Mouse (Mus musculus) CH12.LX (cell line): Measurements from ENCODE around the gene Scrn1. TPM values are rescaled to one million over a fixed set of nuclear protein-coding genes. Genes with fewer than 3 reads are reported as not detected.

Experiments
- DNase-seq: peaks from one replicate; pipeline ENCODE4 v3.0.0-alpha.2; 2013; ENCODE audit errors: extremely low read depth
- H3K27ac ChIP-seq: 2 replicates; pipeline ENCODE4 v1.5.1; 2012; ENCODE audit warnings: low read depth, mild to moderate bottlenecking, control low read depth, moderate library complexity; ENCODE audit not compliant: insufficient read depth
- H3K27me3 ChIP-seq: replicated peaks from 2 replicates; pipeline ENCODE3; 2012; ENCODE audit warnings: inconsistent platforms
- H3K36me3 ChIP-seq, 2 experiments: replicated peaks in 1 of 2; 2 replicates each; pipeline versions ENCODE3 to v1.6.1; 2012; ENCODE audit warnings: inconsistent platforms in 1 of 2, low read length in 1 of 2, mild to moderate bottlenecking in 1 of 2, mixed read lengths in 1 of 2, moderate library complexity in 1 of 2; ENCODE audit not compliant: control insufficient read depth in 1 of 2, insufficient read depth in 1 of 2
- H3K4me1 ChIP-seq, 2 experiments: 2 replicates each; pipeline ENCODE4 v1.6.1; 2012; ENCODE audit warnings: inconsistent platforms in 1 of 2, moderate library complexity in 1 of 2; ENCODE audit not compliant: insufficient read depth in 2 of 2, control insufficient read depth in 1 of 2
- H3K4me2 ChIP-seq: 2 replicates; pipeline ENCODE4 v1.6.1; 2012; ENCODE audit warnings: low read depth, mild to moderate bottlenecking, control low read depth; ENCODE audit not compliant: poor library complexity, insufficient read depth, severe bottlenecking
- H3K4me3 ChIP-seq, 3 experiments: fragments of 150-350 bp in 1 of 3; sonication (generic) in 1 of 3; replicated peaks in 1 of 3; 2 replicates each; pipeline versions ENCODE3 to v1.5.1; 2011 to 2012; ENCODE audit warnings: low read depth in 2 of 3, low read length in 2 of 3, mild to moderate bottlenecking in 2 of 3, moderate library complexity in 2 of 3, control low read depth in 1 of 3, improper control_type of control experiment in 1 of 3, inconsistent platforms in 1 of 3, mixed read lengths in 1 of 3; ENCODE audit not compliant: poor library complexity in 1 of 3
- H3K79me2 ChIP-seq: replicated peaks from 2 replicates; pipeline ENCODE4 v1.6.1; 2012; ENCODE audit warnings: mild to moderate bottlenecking, moderate library complexity; ENCODE audit not compliant: control insufficient read depth, poor library complexity, insufficient read depth, severe bottlenecking; ENCODE audit errors: extremely low read depth
- H3K9ac ChIP-seq: 2 replicates; pipeline ENCODE4 v1.6.1; 2012; ENCODE audit warnings: low read depth, mild to moderate bottlenecking, control low read depth, moderate library complexity; ENCODE audit not compliant: insufficient read depth
- H3K9me3 ChIP-seq: replicated peaks from 2 replicates; pipeline ENCODE3; 2012; ENCODE audit warnings: low read length, inconsistent platforms, mixed read lengths
- BHLHE40 ChIP-seq: IDR thresholded peaks from 2 replicates; pipeline ENCODE4 v1.6.1; 2011; ENCODE audit warnings: mild to moderate bottlenecking, low read depth, low read length, improper control_type of control experiment
- CHD1 ChIP-seq: IDR thresholded peaks from 2 replicates; pipeline ENCODE4 v1.6.1; 2012; ENCODE audit warnings: low read depth, low read length, improper control_type of control experiment, inconsistent platforms
- CTCF ChIP-seq, 2 experiments: IDR thresholded peaks in 1 of 2; conservative IDR thresholded peaks in 1 of 2; 2 replicates each; pipeline ENCODE4 v1.5.1; 2011 to 2012; ENCODE audit warnings: low read depth in 2 of 2, low read length in 2 of 2, improper control_type of control experiment in 1 of 2, inconsistent platforms in 1 of 2, mild to moderate bottlenecking in 1 of 2, moderate library complexity in 1 of 2
- ELF1 ChIP-seq: IDR thresholded peaks from 2 replicates; pipeline ENCODE4 v1.6.1; 2014; ENCODE audit warnings: low read depth, mild to moderate bottlenecking, inconsistent platforms, low read length, improper control_type of control experiment
- GABPA ChIP-seq: IDR thresholded peaks from 2 replicates; pipeline ENCODE4 v1.6.1; 2012; ENCODE audit warnings: low read depth, low read length, improper control_type of control experiment, inconsistent platforms; ENCODE audit not compliant: insufficient replicate concordance
- IRF4 ChIP-seq: IDR thresholded peaks from 2 replicates; pipeline ENCODE4 v1.6.1; 2014; ENCODE audit warnings: low read depth, mild to moderate bottlenecking, inconsistent platforms, low read length, improper control_type of control experiment
- JUN ChIP-seq: IDR thresholded peaks from 2 replicates; pipeline ENCODE4 v1.6.1; 2011; ENCODE audit warnings: low read depth, mild to moderate bottlenecking, low read length, improper control_type of control experiment, moderate library complexity; ENCODE audit not compliant: insufficient read depth
- KAT2A ChIP-seq: IDR thresholded peaks from 2 replicates; pipeline ENCODE4 v1.6.1; 2012; ENCODE audit warnings: low read length, improper control_type of control experiment, inconsistent platforms; ENCODE audit not compliant: insufficient replicate concordance
- MAFK ChIP-seq: IDR thresholded peaks from 2 replicates; pipeline ENCODE4 v1.6.1; 2011; ENCODE audit warnings: low read length, improper control_type of control experiment; ENCODE audit not compliant: insufficient replicate concordance
- MAZ ChIP-seq: IDR thresholded peaks from 2 replicates; pipeline ENCODE4 v1.6.1; 2012; ENCODE audit warnings: low read depth, mild to moderate bottlenecking, inconsistent platforms, low read length, improper control_type of control experiment, moderate library complexity
- MEF2A ChIP-seq: IDR thresholded peaks from 2 replicates; pipeline ENCODE4 v1.6.1; 2014; ENCODE audit warnings: low read depth, mild to moderate bottlenecking, inconsistent platforms, low read length, improper control_type of control experiment, borderline replicate concordance
- MXI1 ChIP-seq: IDR thresholded peaks from 2 replicates; pipeline ENCODE4 v1.6.1; 2011; ENCODE audit warnings: mild to moderate bottlenecking, low read depth, low read length, improper control_type of control experiment
- NELFE ChIP-seq: IDR thresholded peaks from 2 replicates; pipeline ENCODE4 v1.6.1; 2011; ENCODE audit warnings: low read depth, low read length, improper control_type of control experiment
- NRF1 ChIP-seq: IDR thresholded peaks from 2 replicates; pipeline ENCODE4 v1.6.1; 2014; ENCODE audit warnings: low read depth, mild to moderate bottlenecking, inconsistent platforms, low read length, improper control_type of control experiment, moderate library complexity
- PAX5 ChIP-seq: IDR thresholded peaks from 2 replicates; pipeline ENCODE4 v1.6.1; 2012; ENCODE audit warnings: low read length, inconsistent platforms, mixed read lengths
- POLR2A ChIP-seq: IDR thresholded peaks from 2 replicates; pipeline ENCODE4 v1.6.1; 2011; ENCODE audit warnings: low read depth, mild to moderate bottlenecking, improper control_type of control experiment, low read length
- POLR2AphosphoS2 ChIP-seq: IDR thresholded peaks from 2 replicates; pipeline ENCODE4 v1.6.1; 2011; ENCODE audit warnings: low read depth, low read length, improper control_type of control experiment
- SIN3A ChIP-seq: IDR thresholded peaks from 2 replicates; pipeline ENCODE4 v1.6.1; 2012; ENCODE audit warnings: low read length, improper control_type of control experiment, inconsistent platforms
- SMC3 ChIP-seq: IDR thresholded peaks from 2 replicates; pipeline ENCODE4 v1.6.1; 2011; ENCODE audit warnings: low read depth, low read length, improper control_type of control experiment
- TBP ChIP-seq: conservative IDR thresholded peaks from 2 replicates; pipeline ENCODE4 v1.6.1; 2011; ENCODE audit warnings: low read depth, low read length, improper control_type of control experiment
- TCF12 ChIP-seq: IDR thresholded peaks from 2 replicates; pipeline ENCODE4 v1.6.1; 2014; ENCODE audit warnings: low read depth, mild to moderate bottlenecking, inconsistent platforms, low read length, improper control_type of control experiment
- UBTF ChIP-seq: IDR thresholded peaks from 2 replicates; pipeline ENCODE4 v1.6.1; 2012; ENCODE audit warnings: low read depth, mild to moderate bottlenecking, inconsistent platforms, low read length, improper control_type of control experiment, moderate library complexity
- USF2 ChIP-seq: conservative IDR thresholded peaks from 2 replicates; pipeline ENCODE4 v1.6.1; 2011; ENCODE audit warnings: low read depth, low read length, improper control_type of control experiment
- ZC3H11A ChIP-seq: IDR thresholded peaks from 2 replicates; pipeline ENCODE4 v1.6.1; 2012; ENCODE audit warnings: low read depth, mild to moderate bottlenecking, inconsistent platforms, low read length, improper control_type of control experiment
- ZKSCAN1 ChIP-seq: IDR thresholded peaks from 2 replicates; pipeline ENCODE4 v1.6.1; 2012; ENCODE audit warnings: low read depth, inconsistent platforms, low read length, improper control_type of control experiment, borderline replicate concordance
- ZMIZ1 ChIP-seq: IDR thresholded peaks from 2 replicates; pipeline ENCODE4 v1.6.1; 2012; ENCODE audit warnings: low read depth, mild to moderate bottlenecking, inconsistent platforms, low read length, improper control_type of control experiment
- ZNF384 ChIP-seq: IDR thresholded peaks from 2 replicates; pipeline ENCODE4 v1.6.1; 2012; ENCODE audit warnings: low read depth, low read length, improper control_type of control experiment, inconsistent platforms
- dilution Hi-C: fragments of 300-500 bp; cut with MboI; formaldehyde crosslinking; loops from 2 replicates; pipeline ENCODE4 v1.14.3; 2020; ENCODE audit warnings: low sequenced_read_pairs; ENCODE audit not compliant: extremely low pct_unique_long_range_greater_than_20kb, extremely low pct_ligation_motif_present
- in situ Hi-C: fragments of 300-500 bp; cut with MboI; formaldehyde crosslinking; loops from 3 replicates; pipeline ENCODE4 v1.14.3; 2019; ENCODE audit warnings: low sequenced_read_pairs, low pct_ligation_motif_present, low pct_unique_long_range_greater_than_20kb, mixed read lengths
- polyA plus RNA-seq: library from polyadenylated mRNA; unstranded; fragments of >175 nt; gene quantifications from 2 replicates; pipeline ENCODE4 v1.2.1, GENCODE M21; 2012; ENCODE audit warnings: low read depth; ENCODE audit not compliant: insufficient read length
- total RNA-seq, 2 experiments: library from RNA; depleted of rRNA; stranded (reverse); fragments of 300-350 nt in 1 of 2; fragments of >200 nt in 1 of 2; gene quantifications; 2 replicates each; pipeline ENCODE4 v1.2.3; 2012 to 2014

Gene Scrn1
- total and polyA plus RNA-seq, 3 experiments: 0.04 TPM; not detected in 2

GRCm38 (mm10) chr6:54604001-54604715, 37.9 kb upstream of the Scrn1 start:
- dilution Hi-C loops: no loop called here
- Histone ChIP-seq H3K4me1 (no peaks in the 10 kb centered on the region), H3K4me2 (no peak overlapping the region), H3K9ac (no peak overlapping the region), H3K4me3 (no peak overlapping the region), H3K79me2 (no peaks in the 10 kb centered on the region), H3K27ac (no peak overlapping the region), H3K36me3 (peaks cover 0 to 6% of the 10 kb centered on the region in 2 experiments), H3K9me3 (peaks cover 4% of the 10 kb centered on the region), H3K27me3 (no peaks in the 10 kb centered on the region)
- TF ChIP-seq ZMIZ1 (no peak), GABPA (no peak), ZNF384 (no peak), NELFE (no peak), SIN3A (no peak), CHD1 (no peak), POLR2AphosphoS2 (no peak), NRF1 (no peak), POLR2A (no peak), JUN (no peak), KAT2A (no peak), UBTF (no peak), ZKSCAN1 (no peak), MAFK (no peak), PAX5 (no peak), MEF2A (no peak)
- in situ Hi-C loops: no loop called here
- no peak for DNase-seq

- Histone ChIP-seq H3K4me3 (no peak overlapping the region), H3K4me2 (no peak overlapping the region), H3K79me2 (no peaks in the 10 kb centered on the region), H3K9ac (no peak overlapping the region), H3K4me1 (no peaks in the 10 kb centered on the region), H3K27me3 (no peaks in the 10 kb centered on the region), H3K36me3 (peaks cover 0 to 6% of the 10 kb centered on the region in 2 experiments), H3K27ac (no peak overlapping the region), H3K9me3 (peaks cover 4% of the 10 kb centered on the region)
- dilution Hi-C loops (no loop called here), in situ Hi-C loops (no loop called here)
- no peak for DNase-seq
- TF ChIP-seq UBTF (no peak), MAZ (no peak), NELFE (no peak), TCF12 (no peak), CTCF (conservative IDR thresholded peaks at IDR 0.05 in 1 of 2, IDR thresholded peaks at IDR 0.05 in 1 of 2; ENCODE audit: low read depth in 2 of 2, low read length in 2 of 2) (no peak), IRF4 (no peak), CHD1 (no peak), ZNF384 (no peak), ELF1 (no peak), ZMIZ1 (no peak), SMC3 (no peak), ZC3H11A (no peak), MAFK (no peak), PAX5 (no peak), MXI1 (no peak), ZKSCAN1 (no peak), USF2 (no peak), TBP (no peak), BHLHE40 (no peak), POLR2AphosphoS2 (no peak)
- TF ChIP-seq, all 38 proteins: peak for 0
These were observed 36.6 kb upstream of the Scrn1 start for GRCm38 (mm10) chr6:54602891-54603290.
